Mouse (Mus musculus) lung, postnatal 36 days (tissue): ENCODE measurements around the gene Arhgap17.

Experiments
- DNase-seq: peaks from one replicate; pipeline ENCODE4 v3.0.0; 2022; ENCODE audit warnings: mixed read lengths

The Arhgap17 gene

DNA sequence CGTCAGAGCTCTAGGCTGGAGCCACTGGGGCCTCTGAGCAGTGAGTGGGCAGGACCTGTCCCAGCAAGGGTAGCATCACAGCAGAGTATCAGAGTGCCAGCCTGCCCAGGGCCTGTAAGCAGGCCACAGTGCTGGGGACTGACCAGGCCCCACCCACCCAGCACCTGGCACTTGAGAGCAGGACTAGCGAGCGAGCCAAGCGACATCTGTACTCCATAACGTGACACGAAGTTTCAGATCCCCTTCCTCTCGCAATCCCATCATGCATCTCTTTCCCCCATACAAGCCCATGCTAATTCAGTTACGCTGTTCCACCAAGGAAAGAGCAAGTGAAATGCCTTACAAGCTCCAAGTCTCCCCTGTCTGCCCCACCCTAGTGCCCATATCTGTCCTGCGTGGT lies 39.2 kb downstream of the Arhgap17 start:
- DNase-seq, result no peak

DNA sequence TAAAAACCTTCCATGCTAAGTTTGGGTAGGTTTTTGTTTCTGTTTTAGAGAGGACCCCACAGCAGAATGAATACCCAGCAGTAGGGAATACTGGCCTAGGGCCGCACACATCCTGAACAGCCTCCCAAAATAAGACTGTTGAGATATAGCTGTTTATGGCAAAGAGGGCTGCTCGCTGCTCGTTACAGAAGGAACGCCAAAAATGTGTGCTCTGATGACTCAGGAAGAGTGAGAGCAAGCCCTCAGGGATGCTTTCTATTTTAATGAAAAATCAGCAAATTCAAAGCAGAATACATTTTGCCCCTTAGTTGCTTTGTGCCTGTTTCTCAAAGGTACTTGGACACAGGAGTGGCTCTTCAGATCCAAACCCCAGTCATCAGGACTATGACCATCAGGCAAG lies 41.8 kb downstream of the Arhgap17 start:
- no peak for DNase-seq

DNA sequence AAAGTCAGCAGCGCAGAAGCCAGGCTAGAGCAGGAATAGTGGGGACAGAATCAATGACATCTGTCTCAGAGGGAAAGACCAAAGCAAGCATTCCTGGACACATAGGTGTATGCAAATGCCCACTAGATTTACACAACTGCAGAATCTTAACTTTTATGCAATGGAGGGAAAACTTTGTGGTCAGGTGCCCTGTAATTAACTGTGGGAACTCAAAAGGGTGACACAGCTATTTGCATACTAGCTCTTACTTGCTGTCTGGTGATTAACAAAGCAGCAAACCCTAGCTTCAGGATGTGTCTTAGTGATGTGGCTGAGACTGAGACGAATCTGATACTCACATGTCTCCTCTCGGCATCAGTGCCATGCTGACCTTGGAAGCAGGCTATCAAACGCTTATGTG lies 42.8 kb downstream of the Arhgap17 start:
- no peak for DNase-seq

- no peak for DNase-seq
Measured at GRCm38 (mm10) chr7:123326062-123326461, 43.7 kb downstream of the Arhgap17 start.

GRCm38 (mm10) chr7:123324105-123324504 lies 45.6 kb downstream of the Arhgap17 start:
- DNase-seq, result no peak

DNA sequence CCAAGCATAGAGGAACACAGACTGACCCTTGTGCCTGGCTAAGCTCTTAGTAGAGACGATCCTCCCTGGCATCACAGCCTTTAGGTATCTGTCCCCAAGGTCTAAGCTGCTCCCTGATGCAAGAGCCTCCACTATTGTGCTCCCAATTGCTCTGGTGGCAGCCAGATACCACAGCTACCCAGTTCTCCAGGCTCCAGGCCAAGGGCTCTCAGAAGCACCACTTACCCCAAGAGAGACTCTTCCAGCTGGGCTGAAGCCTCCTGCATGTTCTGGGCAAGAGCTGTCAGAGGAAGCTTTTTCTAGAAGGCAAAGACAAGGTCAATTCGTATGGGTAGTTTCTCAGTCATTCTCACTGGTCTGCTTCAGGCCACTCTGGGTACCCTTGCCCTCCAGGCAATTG lies 46.3 kb downstream of the Arhgap17 start:
- peak; percentile 79 for DNase-seq

- peak; percentile 69 for DNase-seq
Measured at GRCm38 (mm10) chr7:123322452-123323121, 47.1 kb downstream of the Arhgap17 start.

DNA sequence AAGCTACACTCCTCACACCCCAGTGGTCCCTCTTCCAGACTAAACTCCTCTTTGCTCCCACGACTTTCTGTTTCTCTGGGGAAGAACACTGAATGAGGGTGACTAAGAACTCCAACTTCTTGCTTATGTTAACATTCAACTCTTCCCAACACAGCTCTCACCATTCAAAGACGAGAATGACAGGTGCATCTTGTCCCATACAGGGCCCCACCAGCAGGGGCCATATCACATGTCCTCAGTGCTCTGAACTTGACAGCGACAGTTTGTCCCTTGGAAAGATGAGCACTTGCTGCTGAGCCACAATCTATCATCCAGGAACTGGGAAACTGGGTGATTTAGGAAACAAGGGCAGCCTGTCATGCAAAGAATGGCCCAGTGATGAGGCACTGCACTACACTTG lies 57.0 kb downstream of the Arhgap17 start:
- DNase-seq, result no peak

- DNase-seq, result no peak
Measured at GRCm38 (mm10) chr7:123311836-123312235, 57.9 kb downstream of the Arhgap17 start.

- no peak for DNase-seq
Measured at GRCm38 (mm10) chr7:123307887-123308558, 61.7 kb downstream of the Arhgap17 start.

DNA sequence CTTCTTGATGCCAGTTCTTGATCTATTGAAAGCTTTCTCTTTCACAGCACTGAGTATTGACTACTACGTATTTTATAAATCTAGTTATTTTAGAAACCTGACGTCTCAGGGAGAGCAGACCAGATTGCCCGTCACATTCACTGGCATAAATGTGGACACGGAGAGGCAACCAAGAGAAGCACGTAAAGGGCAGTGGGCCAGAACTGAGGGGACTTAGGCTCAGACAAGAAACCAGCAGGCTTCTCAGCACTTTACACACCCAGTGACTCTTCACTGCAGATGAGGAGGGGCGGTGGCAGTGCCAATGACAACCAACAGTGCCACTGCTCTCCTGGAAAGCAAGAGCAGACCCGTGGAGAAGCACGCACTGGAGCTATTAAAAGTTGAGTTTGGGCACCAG lies 62.5 kb downstream of the Arhgap17 start:
- no peak for DNase-seq

- no peak for DNase-seq
Measured at GRCm38 (mm10) chr7:123305397-123305796, 64.3 kb downstream of the Arhgap17 start.

- DNase-seq, result no peak
Measured at GRCm38 (mm10) chr7:123300258-123300657, 69.5 kb downstream of the Arhgap17 start.

GRCm38 (mm10) chr7:123298225-123298624 lies 71.5 kb downstream of the Arhgap17 start:
- peak; percentile 17 for DNase-seq

- DNase-seq, result no peak
Measured at GRCm38 (mm10) chr7:123296097-123296496, 73.6 kb downstream of the Arhgap17 start.

- no peak for DNase-seq
Measured at GRCm38 (mm10) chr7:123295423-123295822, 74.3 kb downstream of the Arhgap17 start.

DNA sequence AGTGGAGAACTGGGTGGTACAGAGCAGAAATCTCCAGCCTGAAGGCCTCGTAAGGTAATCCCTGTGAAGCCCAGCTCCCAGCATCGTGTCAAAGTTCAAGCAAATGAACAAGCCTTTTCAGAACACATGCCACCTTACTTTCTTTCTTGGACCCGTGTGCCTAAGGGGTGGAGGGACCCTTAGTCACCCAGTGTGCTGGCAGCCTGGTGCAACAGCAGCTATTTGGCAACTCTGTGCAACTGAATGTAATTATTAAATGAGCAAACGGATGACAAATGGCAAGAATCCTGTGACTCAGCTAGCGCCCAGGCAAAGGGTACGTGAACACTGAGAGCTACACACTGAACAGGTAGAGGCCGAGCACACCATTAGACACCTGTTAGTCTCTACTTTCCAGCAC lies 75.8 kb downstream of the Arhgap17 start:
- DNase-seq, result no peak

- no peak for DNase-seq
Measured at GRCm38 (mm10) chr7:123291942-123292341, 77.8 kb downstream of the Arhgap17 start.

DNA sequence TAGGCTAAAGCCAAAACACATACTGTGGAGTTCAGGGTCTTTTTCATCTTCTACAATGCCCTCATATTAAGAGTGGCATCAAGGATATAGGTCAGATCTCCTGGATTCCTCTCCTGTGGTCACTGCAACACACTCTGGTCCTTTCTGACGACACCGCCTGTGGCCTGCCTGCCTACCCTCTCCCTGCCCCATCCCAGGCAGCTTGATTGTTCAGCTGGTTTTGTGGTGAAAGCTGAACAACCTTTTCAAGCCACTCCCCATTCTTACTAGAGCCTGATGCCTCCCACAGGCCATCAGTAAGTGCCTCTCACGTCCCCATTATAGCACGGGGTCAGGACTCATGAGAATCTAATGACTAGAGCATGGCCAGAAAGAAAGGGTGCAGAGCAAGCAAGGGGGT lies 80.5 kb downstream of the Arhgap17 start:
- no peak for DNase-seq

GRCm38 (mm10) chr7:123287903-123288302 lies 81.8 kb downstream of the Arhgap17 start:
- DNase-seq, result no peak

- DNase-seq, result no peak
Measured at GRCm38 (mm10) chr7:123285896-123286295, 83.8 kb downstream of the Arhgap17 start.

DNA sequence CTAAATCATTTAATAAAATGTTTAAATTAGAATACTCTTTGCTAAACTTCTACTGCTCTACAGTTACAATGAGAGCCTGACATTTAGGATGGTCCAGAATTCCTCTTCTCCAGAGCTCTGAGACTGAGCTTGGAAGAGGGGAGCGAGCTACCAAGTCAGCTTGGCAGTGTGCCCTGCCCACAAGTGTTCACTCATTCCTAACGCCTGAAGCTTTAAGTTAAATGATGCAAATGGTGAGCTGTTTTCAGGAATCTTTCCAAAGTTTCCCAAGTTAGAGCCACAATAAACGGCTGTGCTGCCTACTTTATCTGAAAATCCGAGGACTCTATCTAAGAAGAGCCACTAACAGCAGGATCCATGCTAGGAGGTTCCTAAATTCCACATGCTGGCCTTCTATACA lies 85.9 kb downstream of the Arhgap17 start:
- DNase-seq, result no peak

DNA sequence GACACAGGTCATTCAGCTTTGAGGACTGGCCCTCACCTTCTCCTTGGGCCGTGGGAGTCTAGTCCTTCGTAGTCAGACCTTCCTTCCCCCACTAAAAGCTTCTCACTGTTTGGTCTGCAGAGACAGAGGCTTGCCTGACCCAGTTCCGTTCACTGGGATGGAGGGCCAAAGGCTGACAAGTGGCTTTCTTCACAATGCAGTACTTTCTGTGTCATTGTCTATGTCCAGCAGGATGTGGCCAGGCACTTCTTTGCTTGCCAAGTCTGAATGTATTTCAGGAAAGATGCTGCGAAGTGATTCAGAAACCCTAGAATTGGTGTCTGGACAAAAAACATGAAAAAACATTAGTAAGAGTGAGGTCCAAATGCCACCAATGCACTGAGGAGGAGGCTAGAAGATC lies 89.9 kb downstream of the Arhgap17 start:
- DNase-seq, result no peak

- no peak for DNase-seq
Measured at GRCm38 (mm10) chr7:123276568-123276967, 93.1 kb downstream of the Arhgap17 start.

- DNase-seq, result no peak
Measured at GRCm38 (mm10) chr7:123273056-123273455, 96.7 kb downstream of the Arhgap17 start.
